Mouse (Mus musculus) forebrain, embryonic 12.5 days (tissue): ENCODE measurements around the gene Atraid. TPM values are rescaled to one million over a fixed set of nuclear protein-coding genes. Genes with fewer than 3 reads are reported as not detected.
"Not testable (repeated sequence)": the region's sequence is repeated elsewhere in the genome, so short reads cannot be mapped to it uniquely, and the experiment has no call there.

Experiments
- ATAC-seq: fragments of 200-750 bp; cut with Nextera tagmentation; 2 replicates; pipeline ENCODE4 v1.8.0; 2017; ENCODE audit warnings: moderate TSS enrichment; ENCODE audit not compliant: low FRiP score
- H3K27ac ChIP-seq: fragments of 300-500 bp; sonication (generic); 2 replicates; pipeline ENCODE4 v1.5.1; 2016; ENCODE audit warnings: mild to moderate bottlenecking
- H3K27me3 ChIP-seq: fragments of 300-500 bp; sonication (generic); 2 replicates; pipeline ENCODE4 v1.6.1; 2016; ENCODE audit warnings: mild to moderate bottlenecking
- H3K36me3 ChIP-seq: fragments of 300-500 bp; sonication (generic); replicated peaks from 2 replicates; pipeline ENCODE4 v1.6.1; 2016; ENCODE audit warnings: mild to moderate bottlenecking
- H3K4me1 ChIP-seq: fragments of 300-500 bp; sonication (generic); 2 replicates; pipeline ENCODE4 v1.6.1; 2016
- H3K4me2 ChIP-seq: fragments of 300-500 bp; sonication (generic); 2 replicates; pipeline ENCODE4 v1.6.1; 2016; ENCODE audit warnings: mild to moderate bottlenecking, moderate library complexity
- H3K4me3 ChIP-seq: fragments of 300-500 bp; sonication (generic); replicated peaks from 2 replicates; pipeline ENCODE4 v1.5.1; 2016; ENCODE audit warnings: mild to moderate bottlenecking
- H3K9ac ChIP-seq: fragments of 300-500 bp; sonication (generic); 2 replicates; pipeline ENCODE4 v1.6.1; 2016; ENCODE audit warnings: mild to moderate bottlenecking
- H3K9me3 ChIP-seq: fragments of 300-500 bp; sonication (generic); 2 replicates; pipeline ENCODE4 v1.6.1; 2016
- WGBS: fragments of 180-500 bp; shearing (Covaris S2); methylation state at CpG from one replicate; pipeline ENCODE4 v1.1.7; 2016; 5-methylcytosine and 5-hydroxymethylcytosine counted together
- polyA plus RNA-seq: library from polyadenylated mRNA; unstranded; fragments of >200 nt; fragmentation: Nextera tagmentation; extraction: Ambion mirVana; gene quantifications from 2 replicates; pipeline ENCODE4 v1.2.1, GENCODE M21; 2016

Atraid gene
- polyA plus RNA-seq, 1 experiment from 2014 or later: 96.6 TPM

- Histone ChIP-seq H3K27ac (no peak overlapping the region), H3K4me3 (no peak overlapping the region), H3K27me3 (no peaks in the 10 kb centered on the region), H3K4me2 (no peak overlapping the region), H3K4me1 (no peaks in the 10 kb centered on the region), H3K9ac (no peak overlapping the region), H3K36me3 (peaks cover 4% of the 10 kb centered on the region), H3K9me3 (no peaks in the 10 kb centered on the region)
- WGBS: 92% methylated on average over 8 of the region's 8 CpGs
- ATAC-seq: no peak
Observed at GRCm38 (mm10) chr5:31031508-31031907, 16.6 kb upstream of the Atraid start.

GRCm38 (mm10) chr5:31034669-31035068, 13.4 kb upstream of the Atraid start:
- H3K9ac ChIP-seq: no peak overlapping the region
- H3K36me3 ChIP-seq: peaks cover 28% of the 10 kb centered on the region
- no peaks in the 10 kb centered on the region for H3K9me3 ChIP-seq
- H3K4me1 ChIP-seq: no peaks in the 10 kb centered on the region
- no peak for ATAC-seq
- H3K27me3 ChIP-seq: no peaks in the 10 kb centered on the region
- H3K27ac ChIP-seq: no peak overlapping the region
- WGBS: 91% methylated on average over 6 of the region's 6 CpGs
- no peak overlapping the region for H3K4me2 ChIP-seq
- H3K4me3 ChIP-seq: no peak overlapping the region

- not testable (repeated sequence) for H3K27ac ChIP-seq, H3K4me1 ChIP-seq, H3K9ac ChIP-seq, H3K4me3 ChIP-seq, H3K4me2 ChIP-seq, H3K27me3 ChIP-seq, H3K9me3 ChIP-seq, ATAC-seq
- WGBS: 95% methylated on average over 11 of the region's 11 CpGs
- H3K36me3 ChIP-seq: peaks cover 47% of the 10 kb centered on the region
Observed at GRCm38 (mm10) chr5:31036556-31036955, 11.6 kb upstream of the Atraid start.

GRCm38 (mm10) chr5:31038171-31038845, 9.8 kb upstream of the Atraid start:
- Histone ChIP-seq H3K4me2 (no peak overlapping the region), H3K4me1 (no peaks in the 10 kb centered on the region), H3K9me3 (no peaks in the 10 kb centered on the region), H3K4me3 (no peak overlapping the region), H3K36me3 (peaks cover 48% of the 10 kb centered on the region), H3K27ac (no peak overlapping the region), H3K27me3 (no peaks in the 10 kb centered on the region), H3K9ac (no peak overlapping the region)
- no peak for ATAC-seq
- 92% methylated on average over 7 of the region's 7 CpGs for WGBS

GRCm38 (mm10) chr5:31046416-31046815, 1.7 kb upstream of the Atraid start:
- 91% methylated on average over 6 of the region's 6 CpGs for WGBS
- H3K27ac ChIP-seq: no peak overlapping the region
- peaks cover 7% of the 10 kb centered on the region for H3K4me1 ChIP-seq
- no peak for ATAC-seq
- H3K36me3 ChIP-seq: peaks cover 6% of the 10 kb centered on the region; the same call in 1 of the 2 replicates
- H3K4me3 ChIP-seq: no peak overlapping the region
- H3K27me3 ChIP-seq: no peaks in the 10 kb centered on the region
- no peak overlapping the region for H3K9ac ChIP-seq
- H3K9me3 ChIP-seq: no peaks in the 10 kb centered on the region
- H3K4me2 ChIP-seq: no peak overlapping the region

GRCm38 (mm10) chr5:31047074-31047473, 1.0 kb upstream of the Atraid start:
- H3K36me3 ChIP-seq: peaks cover 3% of the 10 kb centered on the region; the same call in 1 of the 2 replicates
- H3K27ac ChIP-seq: no peak overlapping the region
- peaks cover 7% of the 10 kb centered on the region for H3K4me1 ChIP-seq
- H3K4me2 ChIP-seq: peak overlapping the region; percentile 62
- no peak for ATAC-seq
- H3K9me3 ChIP-seq: no peaks in the 10 kb centered on the region
- 84% methylated on average over 5 of the region's 5 CpGs for WGBS
- H3K4me3 ChIP-seq: peak overlapping the region; percentile 66
- H3K9ac ChIP-seq: peak overlapping the region; percentile 79; the same call in 1 of the 2 replicates
- no peaks in the 10 kb centered on the region for H3K27me3 ChIP-seq

GRCm38 (mm10) chr5:31048763-31049641, 890 bp downstream of the Atraid start, which contains the start of gene Slc5a6:
Gene Slc5a6, minus strand, starts transcription at chr5:31048924.
- peak within 1 kb of the TSS; percentile 91 for H3K27ac ChIP-seq
- peaks cover 7% of the 10 kb centered on the region; the same call in 1 of the 2 replicates for H3K36me3 ChIP-seq
- H3K4me2 ChIP-seq: peak within 1 kb of the TSS; percentile 62
- peak; percentile 10; the same call in 1 of the 2 replicates for ATAC-seq
- H3K4me3 ChIP-seq: peak within 1 kb of the TSS; percentile 66
- no peaks in the 10 kb centered on the region for H3K9me3 ChIP-seq
- H3K27me3 ChIP-seq: no peaks in the 10 kb centered on the region
- peaks cover 10% of the 10 kb centered on the region for H3K4me1 ChIP-seq
- peak within 1 kb of the TSS; percentile 79 for H3K9ac ChIP-seq
- under 1% methylated on average over 23 of the region's 23 CpGs for WGBS

- Histone ChIP-seq H3K36me3 (peaks cover 4% of the 10 kb centered on the region; the same call in 1 of the 2 replicates), H3K27ac (no peak overlapping the region), H3K4me1 (peaks cover 19% of the 10 kb centered on the region), H3K27me3 (no peaks in the 10 kb centered on the region), H3K9me3 (no peaks in the 10 kb centered on the region), H3K4me3 (no peak overlapping the region), H3K4me2 (no peak overlapping the region), H3K9ac (no peak overlapping the region)
- ATAC-seq: no peak
Observed at GRCm38 (mm10) chr5:31050427-31050826, 2.3 kb downstream of the Atraid start.

- not testable (repeated sequence) for ATAC-seq, H3K9me3 ChIP-seq, H3K27me3 ChIP-seq
- peaks cover 20% of the 10 kb centered on the region for H3K36me3 ChIP-seq
- peaks cover 19% of the 10 kb centered on the region for H3K4me1 ChIP-seq
- WGBS: 59% methylated on average over 4 of the region's 4 CpGs
- H3K4me2 ChIP-seq: peak overlapping the region; percentile 83
- H3K27ac ChIP-seq: peak overlapping the region; percentile 36; the same call in 1 of the 2 replicates
- peak overlapping the region; percentile 68; the same call in 1 of the 2 replicates for H3K9ac ChIP-seq
- peak overlapping the region; percentile 54 for H3K4me3 ChIP-seq
Observed at GRCm38 (mm10) chr5:31053728-31054127, 5.6 kb downstream of the Atraid start.

GRCm38 (mm10) chr5:31054261-31055215, 6.4 kb downstream of the Atraid start, which contains the start of gene Cad:
Gene Cad, plus strand, starts transcription at chr5:31054780.
- peak; percentile 98 for ATAC-seq
- Histone ChIP-seq H3K4me3 (peak within 1 kb of the TSS; percentile 54), H3K4me2 (peak within 1 kb of the TSS; percentile 83), H3K9ac (peak within 1 kb of the TSS; percentile 68), H3K36me3 (peaks cover 28% of the 10 kb centered on the region), H3K9me3 (no peaks in the 10 kb centered on the region), H3K4me1 (peaks cover 19% of the 10 kb centered on the region), H3K27me3 (no peaks in the 10 kb centered on the region), H3K27ac (peak within 1 kb of the TSS; percentile 36)
- under 1% methylated on average over 64 of the region's 64 CpGs for WGBS

- Histone ChIP-seq H3K27ac (peak overlapping the region; percentile 36; the same call in 1 of the 2 replicates), H3K27me3 (no peaks in the 10 kb centered on the region), H3K9ac (peak overlapping the region; percentile 68), H3K4me2 (peak overlapping the region; percentile 83), H3K4me3 (peak overlapping the region; percentile 54), H3K9me3 (no peaks in the 10 kb centered on the region), H3K36me3 (peaks cover 38% of the 10 kb centered on the region), H3K4me1 (peaks cover 19% of the 10 kb centered on the region)
- ATAC-seq: peak; percentile 44
- 24% methylated on average over 19 of the region's 19 CpGs for WGBS
Observed at GRCm38 (mm10) chr5:31055216-31056140, 7.4 kb downstream of the Atraid start.
